Mouse (Mus musculus): ENCODE results near the gene Chml. TPM values are rescaled to one million over a fixed set of nuclear protein-coding genes. Genes with fewer than 3 reads are reported as not detected.

Chml gene
- total RNA-seq, 2 experiments from 2014 or later, result 4.3 TPM

DNA sequence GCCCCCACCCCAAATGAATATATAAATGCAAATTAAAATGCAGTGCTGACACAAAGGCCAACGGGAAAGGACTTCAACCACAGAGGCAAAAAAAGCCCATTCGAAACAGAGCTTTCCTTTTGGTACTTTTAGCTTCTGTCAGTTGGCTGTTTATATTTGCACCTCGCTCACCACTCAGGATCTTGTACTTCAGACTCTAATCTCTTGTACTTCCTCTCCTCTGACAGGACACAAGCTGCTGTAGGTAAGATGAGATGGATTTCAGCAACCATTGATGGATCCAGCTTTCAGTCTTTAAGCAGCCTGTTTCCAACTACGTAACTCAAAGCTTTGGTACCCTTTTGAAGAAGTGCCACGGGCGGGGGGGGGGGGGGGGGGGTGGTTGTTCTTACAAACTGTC is 11.7 kb downstream of the Chml start:
- no peak for DNase-seq (ENCODE audit: low spot score in 2 of 2)
- Histone ChIP-seq H3K4me3 (no peak overlapping the region), H3K27ac (no peak overlapping the region)
- no peak for TF ChIP-seq CTCF (conservative IDR thresholded peaks at IDR 0.05)

GRCm38 (mm10) chr1:175677459-175677858 is 15.2 kb downstream of the Chml start:
- no peak for TF ChIP-seq CTCF (conservative IDR thresholded peaks at IDR 0.05)
- H3K27ac ChIP-seq, result no peak overlapping the region
- no peak for DNase-seq (ENCODE audit: low spot score in 2 of 2)
- no peak overlapping the region for H3K4me3 ChIP-seq

- no peak for DNase-seq (ENCODE audit: low spot score in 2 of 2)
- no peak overlapping the region for H3K27ac ChIP-seq
- no peak overlapping the region for H3K4me3 ChIP-seq
- no peak for TF ChIP-seq CTCF (conservative IDR thresholded peaks at IDR 0.05)
Observed at GRCm38 (mm10) chr1:175675116-175675515, 17.6 kb downstream of the Chml start.

DNA sequence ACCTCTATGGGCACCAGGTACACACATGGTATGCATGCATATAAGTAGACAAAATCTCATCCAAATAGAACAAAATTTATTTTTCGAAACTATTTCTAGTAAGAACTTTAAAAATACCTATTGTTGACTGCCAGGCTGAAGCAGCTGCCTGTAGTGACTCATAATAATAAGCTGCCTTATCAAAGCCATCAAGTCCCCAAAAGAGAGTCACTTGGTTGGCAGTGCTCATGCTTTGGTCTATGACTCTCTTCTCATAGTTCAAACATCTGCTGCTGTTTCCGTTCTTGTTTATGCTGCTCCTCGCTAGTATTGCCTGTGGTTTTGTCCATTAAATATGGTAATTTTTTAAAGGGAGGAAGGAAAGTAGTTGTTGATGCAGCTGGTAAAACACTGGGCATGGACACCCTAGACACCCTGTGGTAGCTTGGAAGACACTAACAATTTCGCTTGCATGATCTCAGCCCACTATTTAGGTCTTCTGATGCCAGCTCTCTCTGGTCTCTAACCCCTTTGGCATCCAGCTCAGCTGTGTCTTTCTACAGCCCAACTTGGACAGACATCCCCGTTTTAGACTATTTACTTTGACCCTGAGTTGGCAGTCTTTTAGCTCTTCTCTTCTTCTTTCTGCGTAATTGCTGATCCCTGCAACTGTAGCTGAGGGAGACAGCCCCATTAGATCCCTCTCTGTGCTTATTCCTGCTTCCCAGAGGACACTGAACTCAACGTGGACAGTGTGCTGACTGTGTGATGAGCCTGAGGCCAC is 19.0 kb downstream of the Chml start:
- Histone ChIP-seq H3K27ac (no peak overlapping the region), H3K4me3 (no peak overlapping the region)
- TF ChIP-seq CTCF (conservative IDR thresholded peaks at IDR 0.05), result no peak
- no peak for DNase-seq (ENCODE audit: low spot score in 2 of 2)

DNA sequence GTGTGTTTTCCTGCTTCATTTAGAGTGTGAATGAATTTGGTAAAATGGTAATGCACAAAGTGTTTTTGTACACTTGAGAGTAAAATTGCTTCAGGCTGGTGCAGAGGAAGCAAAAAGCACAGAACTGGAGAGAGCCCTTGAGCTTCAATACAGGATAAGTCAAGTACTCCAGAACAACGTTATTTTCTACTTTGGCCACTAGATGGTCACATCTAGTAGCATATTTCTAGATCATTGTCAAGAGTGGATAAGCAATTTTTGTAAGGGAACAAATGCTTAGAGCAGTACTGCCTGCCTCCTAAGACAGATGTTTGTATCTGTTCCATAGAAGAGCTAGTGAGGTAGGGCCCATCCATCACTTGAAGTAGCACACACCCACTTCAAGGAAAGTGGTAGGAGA is 21.1 kb downstream of the Chml start:
- no peak overlapping the region for H3K4me3 ChIP-seq
- TF ChIP-seq CTCF (conservative IDR thresholded peaks at IDR 0.05), result peak; percentile 72
- DNase-seq (ENCODE audit: low spot score in 2 of 2), result no peak
- no peak overlapping the region for H3K27ac ChIP-seq

GRCm38 (mm10) chr1:175670042-175670441 is 22.7 kb downstream of the Chml start:
- Histone ChIP-seq H3K27ac (no peak overlapping the region), H3K4me3 (no peak overlapping the region)
- DNase-seq (ENCODE audit: low spot score in 2 of 2), result no peak
- TF ChIP-seq CTCF (conservative IDR thresholded peaks at IDR 0.05), result no peak

DNA sequence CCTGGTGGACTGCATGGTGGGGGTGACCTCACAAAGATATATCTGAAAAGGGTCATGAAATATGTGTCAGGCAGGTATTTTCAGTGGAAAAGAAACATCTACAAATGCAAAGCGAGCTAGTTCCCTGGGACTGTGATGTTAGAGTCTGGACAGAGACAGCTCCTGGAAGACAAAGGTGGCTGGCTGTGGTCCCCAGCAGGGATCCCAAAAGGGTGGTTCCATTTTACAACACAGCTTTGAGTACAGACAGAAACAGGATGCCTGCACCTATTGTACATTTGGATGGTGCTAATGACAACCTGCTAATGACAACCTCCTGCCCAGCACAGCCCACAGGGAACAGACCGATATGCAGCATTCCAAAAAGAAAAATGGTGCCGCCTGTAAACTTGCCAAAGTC is 23.2 kb downstream of the Chml start:
- Histone ChIP-seq H3K27ac (no peak overlapping the region), H3K4me3 (no peak overlapping the region)
- no peak for DNase-seq (ENCODE audit: low spot score in 2 of 2)
- TF ChIP-seq CTCF (conservative IDR thresholded peaks at IDR 0.05), result no peak

DNA sequence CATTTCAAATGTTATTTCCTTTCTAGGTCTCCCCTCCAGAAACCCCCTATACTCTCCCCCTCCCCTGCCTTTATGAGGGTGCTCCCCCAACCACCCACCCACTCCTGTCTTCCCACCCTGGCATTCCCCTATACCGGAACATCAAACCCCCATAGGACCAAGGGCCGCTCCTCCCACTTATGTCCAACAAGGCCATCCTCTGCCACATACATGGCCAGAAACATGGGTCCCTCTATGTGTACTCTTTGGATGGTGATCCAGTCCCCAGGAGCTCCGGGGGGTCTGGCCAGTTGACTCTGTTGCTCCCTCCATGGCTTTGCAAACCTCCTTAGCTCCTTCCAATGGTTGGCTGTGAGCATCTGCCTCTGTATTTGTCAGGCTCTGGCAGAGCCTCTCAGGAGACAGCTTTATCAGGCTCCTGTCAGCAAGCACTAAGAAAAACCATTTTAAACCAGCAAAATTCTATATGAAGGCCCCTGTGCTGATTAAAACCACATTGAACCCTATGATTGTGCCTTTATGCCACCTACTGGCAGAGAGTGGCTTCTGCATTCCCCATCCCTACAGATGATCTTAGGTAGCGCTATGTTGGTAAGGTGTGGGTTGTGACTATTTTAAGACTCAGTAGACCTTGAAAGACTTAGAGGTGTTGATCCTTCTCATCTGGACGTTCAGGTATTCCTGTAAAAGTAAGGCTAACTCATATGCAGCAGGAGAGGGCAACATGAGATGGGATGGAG is 23.9 kb downstream of the Chml start:
- H3K27ac ChIP-seq, result no peak overlapping the region
- peak; percentile 88 for TF ChIP-seq CTCF (conservative IDR thresholded peaks at IDR 0.05)
- H3K4me3 ChIP-seq, result no peak overlapping the region
- DNase-seq (ENCODE audit: low spot score in 2 of 2), result no peak

DNA sequence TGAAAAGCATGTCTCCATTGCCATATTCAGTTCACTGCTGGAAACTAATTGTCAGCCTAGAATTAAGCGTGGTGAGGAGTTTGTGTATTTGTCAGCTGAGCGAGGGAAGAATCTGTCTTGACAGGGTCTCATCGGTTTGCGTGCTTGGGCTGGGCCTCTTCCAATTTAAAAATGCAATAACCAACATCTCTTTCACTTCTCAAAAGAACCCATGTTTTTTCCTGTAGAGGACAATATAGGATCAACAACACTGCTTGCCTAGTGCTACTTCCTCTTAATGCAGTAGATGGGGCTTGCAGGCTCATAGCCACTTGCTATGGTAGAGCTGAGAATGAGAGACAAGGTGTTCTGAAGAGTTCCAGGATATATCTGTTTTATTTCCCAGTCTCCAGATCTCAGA is 32.8 kb downstream of the Chml start:
- Histone ChIP-seq H3K4me3 (no peak overlapping the region), H3K27ac (no peak overlapping the region)
- TF ChIP-seq CTCF (conservative IDR thresholded peaks at IDR 0.05), result no peak
- no peak for DNase-seq (ENCODE audit: low spot score in 2 of 2)

- Histone ChIP-seq H3K4me3 (no peak overlapping the region), H3K27ac (no peak overlapping the region)
- no peak for DNase-seq (ENCODE audit: low spot score in 2 of 2)
- TF ChIP-seq CTCF (conservative IDR thresholded peaks at IDR 0.05), result no peak
Observed at GRCm38 (mm10) chr1:175648615-175649014, 44.1 kb downstream of the Chml start.

GRCm38 (mm10) chr1:175646952-175647351 is 45.7 kb downstream of the Chml start:
- no peak overlapping the region for H3K4me3 ChIP-seq
- DNase-seq (ENCODE audit: low spot score in 2 of 2), result no peak
- TF ChIP-seq CTCF (conservative IDR thresholded peaks at IDR 0.05), result no peak
- H3K27ac ChIP-seq, result no peak overlapping the region

- DNase-seq (ENCODE audit: low spot score in 2 of 2), result no peak
- no peak overlapping the region for H3K4me3 ChIP-seq
- H3K27ac ChIP-seq, result no peak overlapping the region
- no peak for TF ChIP-seq CTCF (conservative IDR thresholded peaks at IDR 0.05)
Observed at GRCm38 (mm10) chr1:175643496-175644265, 49.0 kb downstream of the Chml start.

DNA sequence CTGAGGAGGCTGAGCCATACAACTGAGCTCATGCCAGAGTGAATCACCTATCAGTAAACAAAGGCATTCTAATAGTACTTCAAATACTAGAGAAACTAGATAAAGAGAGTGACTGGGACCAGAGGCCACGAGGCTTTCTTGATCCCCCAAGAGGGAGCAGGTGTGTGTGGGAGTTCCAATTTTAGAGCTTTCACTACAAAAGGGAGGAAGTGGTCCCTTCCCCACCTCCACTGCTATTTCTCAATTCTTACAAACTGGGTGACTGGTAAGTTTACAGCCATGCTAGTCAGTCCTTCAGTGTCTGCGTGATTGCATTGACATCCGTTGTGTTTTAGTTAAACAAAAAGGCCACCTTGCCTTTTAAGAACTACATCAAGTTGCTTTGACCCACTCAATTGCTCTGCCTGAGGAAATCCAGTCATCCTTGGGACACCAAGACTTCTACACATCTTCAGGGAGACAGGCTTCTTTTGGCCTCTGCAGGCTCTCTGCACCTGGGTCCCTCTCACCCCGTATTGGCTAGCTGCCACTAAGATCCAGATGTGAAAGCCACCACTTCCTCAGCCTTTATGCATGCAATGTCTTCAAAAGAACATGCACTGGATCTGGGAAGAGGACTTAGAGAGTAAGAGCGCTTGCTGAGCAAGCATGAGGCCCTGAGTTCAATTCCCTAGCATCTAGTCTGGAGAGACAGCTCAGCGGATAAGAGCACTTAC is 52.1 kb downstream of the Chml start:
- H3K4me3 ChIP-seq, result no peak overlapping the region
- H3K27ac ChIP-seq, result no peak overlapping the region
- DNase-seq (ENCODE audit: low spot score in 2 of 2), result no peak
- no peak for TF ChIP-seq CTCF (conservative IDR thresholded peaks at IDR 0.05)
